10 mouse cellular contexts compared by ENCODE assay signal in the genomic region with DNA sequence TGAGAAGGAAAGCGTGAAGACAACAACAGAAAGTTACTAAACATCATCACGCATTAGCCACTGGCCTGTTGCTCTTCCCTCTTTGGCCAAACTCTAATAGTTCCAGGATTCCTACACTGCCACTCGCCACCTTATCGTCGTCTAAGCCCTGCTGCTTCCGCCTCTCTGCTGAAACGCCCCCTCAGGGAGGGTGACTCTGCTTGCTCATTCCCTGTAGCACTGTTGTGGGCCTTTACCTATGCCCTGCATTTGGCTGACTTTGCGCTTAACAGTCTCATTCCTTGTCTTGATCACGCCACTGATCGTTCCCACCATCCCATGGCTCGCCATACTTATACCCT. TPM values are rescaled to one million over a fixed set of nuclear protein-coding genes. Genes with fewer than 3 reads are reported as not detected.
DNase-seq lines count a peak whose midpoint lies in the region; ATAC-seq and TF ChIP-seq lines count a peak whose summit lies in the region.
"Had no signal": no experiment of that assay in that cellular context is flagged by ENCODE, and none has a peak within 500 bp of the region (broad histone marks: within the 10 kb centered on the region; RNA-seq: fewer than 3 reads in every experiment).

No protein-coding gene starts in this region.

- no peaks in the 10 kb centered on the region for H3K9me3 ChIP-seq in intestine, embryonic 14.5 days (ENCODE audit: control insufficient read depth, low read length)
- H3K9me3 ChIP-seq in midbrain, postnatal 0 days (ENCODE audit: low read length): no peaks in the 10 kb centered on the region
- H3K9me3 ChIP-seq: midbrain, embryonic 12.5 days had no signal

- WGBS in intestine, embryonic 14.5 days: 71% methylated on average over 11 of the region's 11 CpGs
- 63% methylated on average over 11 of the region's 11 CpGs for WGBS in midbrain, postnatal 0 days

- TF ChIP-seq CTCF in layer of hippocampus, adult 2 months (conservative IDR thresholded peaks at IDR 0.05): no peak
- TF ChIP-seq CTCF in midbrain, postnatal 0 days (IDR thresholded peaks at IDR 0.05): no peak

- peak overlapping the region; percentile 89 for H3K4me2 ChIP-seq in intestine, embryonic 14.5 days (ENCODE audit: low read length)
- H3K4me2 ChIP-seq in midbrain, postnatal 0 days (ENCODE audit: low read depth, low read length, poor library complexity, severe bottlenecking): peak overlapping the region; percentile 60

- H3K9ac ChIP-seq in intestine, embryonic 14.5 days (ENCODE audit: low read length): no peak overlapping the region
- H3K9ac ChIP-seq in midbrain, postnatal 0 days (replicated peaks; ENCODE audit: low read length, poor library complexity, severe bottlenecking): no peak overlapping the region; the same call in 1 of the 2 replicates
- H3K9ac ChIP-seq: midbrain, embryonic 12.5 days had no signal

- ATAC-seq in intestine, embryonic 14.5 days (replicated peaks; ENCODE audit: low FRiP score, low TSS enrichment, low read depth): no peak
- ATAC-seq in midbrain, postnatal 0 days (ENCODE audit: low FRiP score): no peak

- DNase-seq in embryo, embryonic 10.5 days (ENCODE audit: low spot score): peak; percentile 7
- no peak for DNase-seq in embryo, embryonic 9.5 days (ENCODE audit: extremely low spot score)
- DNase-seq in layer of hippocampus, adult 2 months (ENCODE audit: low spot score in 2 of 2): no peak
- DNase-seq in layer of hippocampus, postnatal 25 days (ENCODE audit: extremely low spot score in 1 of 2, low spot score in 1 of 2): no peak
- no peak for DNase-seq in intestine, embryonic 14.5 days (ENCODE audit: low spot score)
- DNase-seq in midbrain, postnatal 0 days (ENCODE audit: low spot score): no peak
- no peak for DNase-seq in T-cell, adult 2 months (ENCODE audit: low spot score)
- no peak for DNase-seq in cerebellum, adult 9-10 months
- DNase-seq: right cerebral cortex, postnatal 25 days had no signal

- H3K4me3 ChIP-seq in layer of hippocampus, adult 2 months: peak overlapping the region; percentile 92
- H3K4me3 ChIP-seq in intestine, embryonic 14.5 days (ENCODE audit: low read depth, low read length): 0 out of 2 replicates have a peak overlapping the region, but pooled peaks have one; percentile 68
- H3K4me3 ChIP-seq in midbrain, postnatal 0 days (ENCODE audit: low read depth, low read length): no peak overlapping the region
- H3K4me3 ChIP-seq: midbrain, embryonic 12.5 days had no signal

- H3K4me1 ChIP-seq in intestine, embryonic 14.5 days (replicated peaks; ENCODE audit: control insufficient read depth, insufficient read depth, low read length): no peaks in the 10 kb centered on the region; the same call in 1 of the 2 replicates
- peaks cover 9% of the 10 kb centered on the region; the same call in 1 of the 2 replicates for H3K4me1 ChIP-seq in midbrain, postnatal 0 days (ENCODE audit: insufficient read depth, low read length)

- H3K27ac ChIP-seq in layer of hippocampus, adult 2 months: peak overlapping the region; percentile 97; the same call in 1 of the 2 replicates
- no peak overlapping the region for H3K27ac ChIP-seq in intestine, embryonic 14.5 days (ENCODE audit: low read depth)
- H3K27ac ChIP-seq in midbrain, postnatal 0 days (ENCODE audit: low read depth, low read length): no peak overlapping the region
- H3K27ac ChIP-seq: midbrain, embryonic 12.5 days had no signal

- H3K27me3 ChIP-seq in intestine, embryonic 14.5 days (replicated peaks; ENCODE audit: control insufficient read depth, insufficient read depth, low read length): no peaks in the 10 kb centered on the region
- no peaks in the 10 kb centered on the region for H3K27me3 ChIP-seq in midbrain, postnatal 0 days (ENCODE audit: insufficient read depth, low read length)

- H3K36me3 ChIP-seq in intestine, embryonic 14.5 days (ENCODE audit: control insufficient read depth, insufficient read depth, low read length): no peaks in the 10 kb centered on the region
- H3K36me3 ChIP-seq in midbrain, postnatal 0 days (ENCODE audit: insufficient read depth, low read length): no peaks in the 10 kb centered on the region
- H3K36me3 ChIP-seq: midbrain, embryonic 12.5 days had no signal

RNA-seq across cellular contexts. Expression of gene Itgb3bp, which starts 1.6 kb away (rescaled TPM):
- total RNA-seq in layer of hippocampus, adult 2 months (2021): 1 to 10 TPM; 5.1 to 6.4 TPM
- total RNA-seq in layer of hippocampus, postnatal 25 days (2021): 1 to 10 TPM; 4.4 to 6.0 TPM
- polyA plus RNA-seq in intestine, embryonic 14.5 days (2014; fragmentation: Nextera tagmentation; extraction: Ambion mirVana): 36.2 and 39.9 TPM in 2 replicates
- 2.9 and 6.4 TPM in 2 replicates for total RNA-seq in midbrain, postnatal 0 days (2014; rRNA removed)
- 6.6 and 8.8 TPM in 2 replicates for polyA plus RNA-seq in midbrain, postnatal 0 days (2015; fragmentation: Nextera tagmentation; extraction: Ambion mirVana)

RNA-seq across cellular contexts. Expression of gene Pgm1, which starts 2.0 kb away (rescaled TPM):
- 10 to 100 TPM; 62.4 to 63.0 TPM for total RNA-seq in layer of hippocampus, adult 2 months (2021)
- 10 to 100 TPM; 56.2 to 65.8 TPM for total RNA-seq in layer of hippocampus, postnatal 25 days (2021)
- polyA plus RNA-seq in intestine, embryonic 14.5 days (2014; fragmentation: Nextera tagmentation; extraction: Ambion mirVana): 142 and 150 TPM in 2 replicates
- 103 and 112 TPM in 2 replicates for total RNA-seq in midbrain, postnatal 0 days (2014; rRNA removed)
- 106 and 114 TPM in 2 replicates for polyA plus RNA-seq in midbrain, postnatal 0 days (2015; fragmentation: Nextera tagmentation; extraction: Ambion mirVana)
